Mouse (Mus musculus) embryonic facial prominence, embryonic 14.5 days (tissue): ENCODE measurements around the gene Cep128. TPM values are rescaled to one million over a fixed set of nuclear protein-coding genes. Genes with fewer than 3 reads are reported as not detected.
"Not testable (repeated sequence)": the region's sequence is repeated elsewhere in the genome, so short reads cannot be mapped to it uniquely, and the experiment has no call there.

Experiments used
- ATAC-seq: fragments of 200-750 bp; cut with Nextera tagmentation; 2 replicates; pipeline ENCODE4 v1.8.0; 2017; ENCODE audit warnings: low read depth, moderate number of reproducible peaks, moderate TSS enrichment
- DNase-seq: peaks from one replicate; pipeline ENCODE4 v3.0.0-alpha.2; 2015; ENCODE audit warnings: low spot score
- H3K27ac ChIP-seq: fragments of 300-500 bp; sonication (generic); replicated peaks from 2 replicates; pipeline ENCODE4 v1.5.1; 2014; ENCODE audit warnings: low read depth, mild to moderate bottlenecking, low read length, moderate library complexity
- H3K27me3 ChIP-seq: fragments of 300-500 bp; sonication (generic); replicated peaks from 2 replicates; pipeline ENCODE4 v1.6.1; 2014; ENCODE audit warnings: low read length; ENCODE audit not compliant: control insufficient read depth, insufficient read depth
- H3K36me3 ChIP-seq: fragments of 300-500 bp; sonication (generic); 2 replicates; pipeline ENCODE4 v1.6.1; 2014; ENCODE audit warnings: low read length, mixed read lengths; ENCODE audit not compliant: control insufficient read depth, insufficient read depth
- H3K4me1 ChIP-seq: fragments of 300-500 bp; sonication (generic); 2 replicates; pipeline ENCODE4 v1.6.1; 2014; ENCODE audit warnings: antibody characterized with exemption, low read length; ENCODE audit not compliant: control insufficient read depth, insufficient read depth
- H3K4me2 ChIP-seq: fragments of 300-500 bp; sonication (generic); 2 replicates; pipeline ENCODE4 v1.6.1; 2014; ENCODE audit warnings: low read depth, mild to moderate bottlenecking, low read length, moderate library complexity, mixed read lengths
- H3K4me3 ChIP-seq: fragments of 300-500 bp; sonication (generic); 2 replicates; pipeline ENCODE4 v1.5.1; 2014; ENCODE audit warnings: low read depth, mild to moderate bottlenecking, low read length
- H3K9ac ChIP-seq: fragments of 300-500 bp; sonication (generic); 2 replicates; pipeline ENCODE4 v1.6.1; 2014; ENCODE audit warnings: low read depth, mild to moderate bottlenecking, low read length, moderate library complexity, mixed read lengths
- H3K9me3 ChIP-seq: fragments of 300-500 bp; sonication (generic); 2 replicates; pipeline ENCODE4 v1.6.1; 2016; ENCODE audit warnings: low read length; ENCODE audit not compliant: control insufficient read depth
- WGBS: fragments of 180-500 bp; shearing (Covaris S2); extraction: QIAGEN DNeasy Blood & Tissue Kit; methylation state at CpG from one replicate; pipeline ENCODE4 v1.1.7; 2014; 5-methylcytosine and 5-hydroxymethylcytosine counted together
- microRNA-seq: library from miRNA; unstranded; fragments of <30 nt; microRNA quantifications from one replicate; pipeline ENCODE4, GENCODE M21; 2016; ENCODE audit warnings: borderline number of aligned reads
- polyA plus RNA-seq: library from polyadenylated mRNA; unstranded; fragments of >200 nt; fragmentation: Nextera tagmentation; extraction: Ambion mirVana; gene quantifications from 2 replicates; pipeline ENCODE4 v1.2.1, GENCODE M21; 2014

Gene Cep128
- polyA plus RNA-seq, 1 experiment from 2014 or later, result 8.2 TPM

- H3K27ac ChIP-seq, result no peak overlapping the region
- H3K4me1 ChIP-seq, result no peaks in the 10 kb centered on the region
- WGBS, result 91% methylated on average over 4 of the region's 4 CpGs
- H3K36me3 ChIP-seq, result no peaks in the 10 kb centered on the region
- no peaks in the 10 kb centered on the region for H3K27me3 ChIP-seq
- H3K4me3 ChIP-seq, result no peak overlapping the region
- ATAC-seq (no peak), DNase-seq (no peak)
- H3K9ac ChIP-seq, result no peak overlapping the region
- no peaks in the 10 kb centered on the region for H3K9me3 ChIP-seq
- H3K4me2 ChIP-seq, result no peak overlapping the region
Measured at GRCm38 (mm10) chr12:90982018-90982417, 402.2 kb downstream of the Cep128 start.

GRCm38 (mm10) chr12:90976406-90976805 lies 407.8 kb downstream of the Cep128 start:
- DNase-seq, ATAC-seq, H3K27me3 ChIP-seq, H3K36me3 ChIP-seq, H3K4me3 ChIP-seq, H3K9ac ChIP-seq, H3K4me2 ChIP-seq, H3K27ac ChIP-seq, H3K9me3 ChIP-seq, H3K4me1 ChIP-seq: not testable (repeated sequence)
- WGBS, result 91% methylated on average over 9 of the region's 9 CpGs

GRCm38 (mm10) chr12:90975429-90975828 lies 408.8 kb downstream of the Cep128 start:
- no peak overlapping the region for H3K9ac ChIP-seq
- no peak overlapping the region for H3K27ac ChIP-seq
- ATAC-seq (no peak), DNase-seq (no peak)
- H3K4me1 ChIP-seq, result no peaks in the 10 kb centered on the region
- H3K9me3 ChIP-seq, result no peaks in the 10 kb centered on the region
- no peak overlapping the region for H3K4me2 ChIP-seq
- H3K27me3 ChIP-seq, result no peaks in the 10 kb centered on the region
- H3K36me3 ChIP-seq, result no peaks in the 10 kb centered on the region
- 29% methylated on average over 2 of the region's 2 CpGs for WGBS
- no peak overlapping the region for H3K4me3 ChIP-seq

GRCm38 (mm10) chr12:90971156-90971555 lies 413.1 kb downstream of the Cep128 start:
- ATAC-seq (no peak), DNase-seq (no peak)
- H3K4me3 ChIP-seq, result no peak overlapping the region
- H3K27ac ChIP-seq, result no peak overlapping the region
- no peaks in the 10 kb centered on the region for H3K9me3 ChIP-seq
- 84% methylated on average over 3 of the region's 3 CpGs for WGBS
- H3K4me1 ChIP-seq, result no peaks in the 10 kb centered on the region
- H3K9ac ChIP-seq, result no peak overlapping the region
- H3K36me3 ChIP-seq, result no peaks in the 10 kb centered on the region
- H3K4me2 ChIP-seq, result no peak overlapping the region
- H3K27me3 ChIP-seq, result no peaks in the 10 kb centered on the region

- Histone ChIP-seq H3K27ac (no peak overlapping the region), H3K4me2 (no peak overlapping the region), H3K4me3 (no peak overlapping the region), H3K27me3 (no peaks in the 10 kb centered on the region), H3K9ac (no peak overlapping the region), H3K9me3 (no peaks in the 10 kb centered on the region), H3K36me3 (no peaks in the 10 kb centered on the region), H3K4me1 (no peaks in the 10 kb centered on the region)
- 56% methylated on average over 5 of the region's 5 CpGs for WGBS
- peak; percentile 68 for DNase-seq
- ATAC-seq, result peak; percentile 67; the same call in 1 of the 2 replicates
Measured at GRCm38 (mm10) chr12:90961386-90962017, 422.7 kb downstream of the Cep128 start.

GRCm38 (mm10) chr12:90954740-90955473 lies 429.3 kb downstream of the Cep128 start:
- no peaks in the 10 kb centered on the region for H3K27me3 ChIP-seq
- no peak overlapping the region for H3K9ac ChIP-seq
- H3K36me3 ChIP-seq, result no peaks in the 10 kb centered on the region
- ATAC-seq, result no peak
- H3K4me1 ChIP-seq, result no peaks in the 10 kb centered on the region
- no peaks in the 10 kb centered on the region for H3K9me3 ChIP-seq
- H3K4me2 ChIP-seq, result no peak overlapping the region
- 70% methylated on average over 7 of the region's 7 CpGs for WGBS
- no peak overlapping the region for H3K27ac ChIP-seq
- H3K4me3 ChIP-seq, result no peak overlapping the region
- DNase-seq, result peak; percentile 42

Small RNAs within 50 kb of the gene (microRNA-seq; reads per million reads assigned to microRNA genes)
- not detected for gene Gm44370

Other genes with a start within 250 kb of the Cep128 start
- 0.63 and 0.64 TPM in 2 replicates for gene Tshr, start 154 bp upstream of the Cep128 start, polyA plus RNA-seq
- 26.9 and 32.2 TPM in 2 replicates for gene Gtf2a1, start 206.1 kb upstream of the Cep128 start, polyA plus RNA-seq